Mouse (Mus musculus): ENCODE measurements at regions not wholly inside any gene's neighbourhood (a gene's known extent, or its start where the extent isn't known, plus 50 kb on each side); places are given as distances from the start of the nearest gene placed in this dataset.

DNA sequence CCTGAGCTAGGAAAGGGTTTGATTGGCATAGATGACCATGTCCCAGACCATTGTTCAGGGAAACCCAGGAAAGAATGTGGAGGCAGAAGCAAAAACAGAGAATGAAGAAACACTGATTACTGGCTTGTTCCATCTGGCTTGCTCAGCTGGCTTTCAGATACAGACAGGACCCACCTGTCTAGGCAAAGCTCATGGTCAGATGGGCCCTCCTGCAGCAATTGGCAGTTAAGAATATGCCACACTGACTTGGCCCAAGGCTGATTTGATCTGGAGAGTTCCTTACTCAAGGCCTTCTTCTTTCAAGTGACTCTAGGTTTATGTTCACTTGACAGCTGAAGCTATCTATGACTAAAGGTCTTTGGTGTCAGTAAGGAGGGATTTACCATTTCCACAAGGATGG, 195.9 kb upstream of the Grin3a start:
- H3K4me1 ChIP-seq (ENCODE audit: control insufficient read depth, insufficient read depth, low read length) = no peaks in the 10 kb centered on the region
- no peaks in the 10 kb centered on the region for H3K27me3 ChIP-seq (ENCODE audit: control insufficient read depth, insufficient read depth, low read length)
- no peak overlapping the region for H3K4me2 ChIP-seq (replicated peaks; ENCODE audit: low read depth, low read length, severe bottlenecking)
- H3K27ac ChIP-seq (replicated peaks; ENCODE audit: low read depth, low read length) = no peak overlapping the region
- H3K9ac ChIP-seq (ENCODE audit: low read depth, low read length, severe bottlenecking) = no peak overlapping the region
- TF ChIP-seq POLR2A (IDR thresholded peaks at IDR 0.05; ENCODE audit: borderline replicate concordance, extremely low read depth, insufficient read depth, insufficient read length) = no peak
- H3K9me3 ChIP-seq (ENCODE audit: control insufficient read depth, low read length) = no peaks in the 10 kb centered on the region
- ATAC-seq (ENCODE audit: low FRiP score, low read depth) = no peak
- no peak overlapping the region for H3K4me3 ChIP-seq (replicated peaks; ENCODE audit: low read length)
- H3K36me3 ChIP-seq (ENCODE audit: control insufficient read depth, insufficient read depth, low read length) = no peaks in the 10 kb centered on the region
- no peak for DNase-seq (ENCODE audit: low spot score)

DNA sequence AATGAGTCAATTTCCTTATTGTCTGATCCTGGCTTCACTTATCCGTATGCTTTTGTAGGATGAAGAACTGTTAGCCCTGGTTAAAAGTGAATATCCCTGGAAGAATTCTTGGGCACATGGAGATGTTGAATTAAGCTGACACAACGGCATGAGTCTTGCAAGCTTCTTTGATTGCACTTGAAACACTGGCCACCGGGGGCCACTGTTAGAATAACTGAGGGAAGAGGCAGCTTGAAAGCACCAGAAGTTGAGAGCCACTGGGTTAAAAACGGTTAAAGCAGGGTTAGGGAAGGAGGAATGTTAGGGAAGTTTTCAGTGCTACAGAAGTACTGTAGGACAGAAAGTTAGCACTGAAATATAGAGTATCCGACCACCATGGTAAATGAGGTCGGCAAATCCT, 190.5 kb upstream of the Grin3a start:
- ATAC-seq (ENCODE audit: low FRiP score, low read depth) (no peak), DNase-seq (ENCODE audit: low spot score) (no peak)
- no peak overlapping the region for H3K4me3 ChIP-seq (replicated peaks; ENCODE audit: low read length)
- no peak overlapping the region for H3K4me2 ChIP-seq (replicated peaks; ENCODE audit: low read depth, low read length, severe bottlenecking)
- H3K27me3 ChIP-seq (ENCODE audit: control insufficient read depth, insufficient read depth, low read length) = no peaks in the 10 kb centered on the region
- WGBS = 62% methylated on average over 6 of the region's 6 CpGs
- no peak overlapping the region for H3K27ac ChIP-seq (replicated peaks; ENCODE audit: low read depth, low read length)
- H3K36me3 ChIP-seq (ENCODE audit: control insufficient read depth, insufficient read depth, low read length) = no peaks in the 10 kb centered on the region
- no peak for TF ChIP-seq POLR2A (IDR thresholded peaks at IDR 0.05; ENCODE audit: borderline replicate concordance, extremely low read depth, insufficient read depth, insufficient read length)
- no peaks in the 10 kb centered on the region for H3K9me3 ChIP-seq (ENCODE audit: control insufficient read depth, low read length)
- no peak overlapping the region for H3K9ac ChIP-seq (ENCODE audit: low read depth, low read length, severe bottlenecking)
- H3K4me1 ChIP-seq (ENCODE audit: control insufficient read depth, insufficient read depth, low read length) = no peaks in the 10 kb centered on the region

DNA sequence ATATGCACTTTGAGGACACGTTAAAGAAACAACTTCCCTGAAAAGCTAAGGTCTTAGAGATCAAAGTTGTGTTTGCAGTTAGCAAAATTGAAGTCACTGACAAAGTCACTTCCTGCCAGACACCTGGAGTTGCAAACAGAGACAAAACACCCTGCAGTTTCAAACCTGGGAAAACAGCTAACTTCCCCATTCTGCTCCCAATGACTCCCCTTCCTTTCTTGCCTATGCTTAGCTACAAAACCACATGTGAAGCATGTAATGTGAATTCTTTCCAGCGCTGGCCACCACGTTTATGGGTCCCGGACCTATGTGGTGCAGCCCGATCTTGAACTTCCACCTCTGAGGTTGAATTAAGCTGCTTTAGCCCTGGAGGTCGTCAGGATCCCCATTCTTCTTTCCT, 179.8 kb upstream of the Grin3a start:
- no peaks in the 10 kb centered on the region for H3K9me3 ChIP-seq (ENCODE audit: control insufficient read depth, low read length)

More for the DNA sequence above, 179.8 kb upstream of the Grin3a start:
- H3K4me1 ChIP-seq (ENCODE audit: control insufficient read depth, insufficient read depth, low read length) = no peaks in the 10 kb centered on the region
- H3K4me2 ChIP-seq (replicated peaks; ENCODE audit: low read depth, low read length, severe bottlenecking) = no peak overlapping the region
- H3K27ac ChIP-seq (replicated peaks; ENCODE audit: low read depth, low read length) = no peak overlapping the region
- H3K36me3 ChIP-seq (ENCODE audit: control insufficient read depth, insufficient read depth, low read length) = no peaks in the 10 kb centered on the region
- no peak overlapping the region for H3K4me3 ChIP-seq (replicated peaks; ENCODE audit: low read length)
- no peak overlapping the region for H3K9ac ChIP-seq (ENCODE audit: low read depth, low read length, severe bottlenecking)
- no peak for ATAC-seq (ENCODE audit: low FRiP score, low read depth)
- no peak for TF ChIP-seq POLR2A (IDR thresholded peaks at IDR 0.05; ENCODE audit: borderline replicate concordance, extremely low read depth, insufficient read depth, insufficient read length)
- H3K27me3 ChIP-seq (ENCODE audit: control insufficient read depth, insufficient read depth, low read length) = no peaks in the 10 kb centered on the region
- DNase-seq (ENCODE audit: low spot score) = no peak
- 58% methylated on average over 6 of the region's 6 CpGs for WGBS
